Comparison of ENCODE assay signal across 8 mouse cellular contexts in the genomic region with DNA sequence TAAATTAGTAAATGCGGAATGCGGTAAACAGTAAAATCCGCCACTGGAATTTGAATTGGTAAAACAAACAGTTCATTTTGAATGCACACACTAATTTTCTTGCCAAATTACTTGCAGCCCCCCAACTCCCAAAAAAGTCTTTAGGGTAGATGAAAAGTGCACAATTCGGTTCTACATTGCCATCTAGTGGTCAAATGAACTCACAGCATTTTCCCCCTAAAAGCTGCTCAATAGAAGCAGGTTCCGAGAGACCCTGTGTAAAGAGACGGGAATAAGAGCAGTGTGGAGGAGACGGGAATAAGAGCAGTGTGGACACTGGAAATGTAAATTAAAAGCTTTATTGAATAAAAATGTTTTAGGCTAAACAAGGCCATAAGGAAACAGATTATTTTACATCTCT. TPM values are rescaled to one million over a fixed set of nuclear protein-coding genes. Genes with fewer than 3 reads are reported as not detected.
DNase-seq lines count a peak whose midpoint lies in the region; ATAC-seq and TF ChIP-seq lines count a peak whose summit lies in the region.

No protein-coding gene starts in this region.

- no peak overlapping the region for H3K27ac ChIP-seq in heart, postnatal 0 days (ENCODE audit: low read depth)
- no peak overlapping the region for H3K27ac ChIP-seq in heart, embryonic 11.5 days (ENCODE audit: low read depth, low read length)
- H3K27ac ChIP-seq in neural tube, embryonic 11.5 days (ENCODE audit: low read depth, low read length), result no peak overlapping the region
- H3K27ac ChIP-seq in midbrain, embryonic 14.5 days (replicated peaks; ENCODE audit: low read depth, low read length), result no peak overlapping the region

- no peak overlapping the region for H3K4me2 ChIP-seq in heart, postnatal 0 days (ENCODE audit: low read depth, low read length)
- no peak overlapping the region for H3K4me2 ChIP-seq in heart, embryonic 11.5 days
- no peak overlapping the region for H3K4me2 ChIP-seq in neural tube, embryonic 11.5 days (ENCODE audit: low read depth)
- H3K4me2 ChIP-seq in midbrain, embryonic 14.5 days (ENCODE audit: low read length), result no peak overlapping the region

- no peak for DNase-seq in heart, postnatal 0 days (ENCODE audit: low spot score)
- peak; percentile 39 for DNase-seq in neural tube, embryonic 11.5 days (ENCODE audit: low spot score)
- no peak for DNase-seq in neural tube, embryonic 10.5 days (ENCODE audit: extremely low spot score, low spot score)
- peak; percentile 45 for DNase-seq in cerebellum, adult 8-10 months
- DNase-seq in midbrain, embryonic 14.5 days, result peak; percentile 88
- DNase-seq in frontal cortex, postnatal 25 days (ENCODE audit: low spot score in 2 of 2), result no peak
- no peak for DNase-seq in frontal cortex, postnatal 14 days (ENCODE audit: low spot score in 2 of 2)

- 33% methylated on average over 7 of the region's 7 CpGs for WGBS in heart, postnatal 0 days
- WGBS in heart, embryonic 11.5 days (ENCODE audit: insufficient replicate concordance), result 26% methylated on average over 7 of the region's 7 CpGs
- whole genome bisulfite sequencing in neural tube, embryonic 11.5 days, result 28% methylated on average over 7 of the region's 7 CpGs
- 24% methylated on average over 7 of the region's 7 CpGs for WGBS in midbrain, embryonic 14.5 days

- H3K4me3 ChIP-seq in heart, postnatal 0 days (ENCODE audit: low read depth, low read length), result no peak overlapping the region
- no peak overlapping the region for H3K4me3 ChIP-seq in heart, embryonic 11.5 days (ENCODE audit: low read depth, low read length)
- H3K4me3 ChIP-seq in neural tube, embryonic 11.5 days (ENCODE audit: low read depth, low read length), result no peak overlapping the region
- H3K4me3 ChIP-seq in midbrain, embryonic 14.5 days (replicated peaks; ENCODE audit: low read depth, low read length), result no peak overlapping the region

- no peak for ATAC-seq in heart, postnatal 0 days (ENCODE audit: insufficient read depth, low read depth)
- no peak for ATAC-seq in heart, embryonic 11.5 days (replicated peaks; ENCODE audit: insufficient number of reproducible peaks, low FRiP score, low TSS enrichment)
- no peak for ATAC-seq in neural tube, embryonic 11.5 days (ENCODE audit: insufficient read depth, low FRiP score, low TSS enrichment)
- ATAC-seq in midbrain, embryonic 14.5 days (ENCODE audit: low FRiP score, low TSS enrichment), result no peak

- no peaks in the 10 kb centered on the region for H3K9me3 ChIP-seq in heart, postnatal 0 days (replicated peaks; ENCODE audit: control insufficient read depth, low read length)
- H3K9me3 ChIP-seq in heart, embryonic 11.5 days (replicated peaks; ENCODE audit: control insufficient read depth, low read length), result no peaks in the 10 kb centered on the region
- no peaks in the 10 kb centered on the region for H3K9me3 ChIP-seq in neural tube, embryonic 11.5 days (ENCODE audit: control insufficient read depth, low read length)
- H3K9me3 ChIP-seq in midbrain, embryonic 14.5 days (ENCODE audit: control insufficient read depth, low read length), result no peaks in the 10 kb centered on the region

- H3K9ac ChIP-seq in heart, postnatal 0 days (replicated peaks; ENCODE audit: low read depth, low read length), result no peak overlapping the region
- H3K9ac ChIP-seq in heart, embryonic 11.5 days (ENCODE audit: low read depth, low read length), result no peak overlapping the region
- no peak overlapping the region for H3K9ac ChIP-seq in neural tube, embryonic 11.5 days (ENCODE audit: low read length)
- H3K9ac ChIP-seq in midbrain, embryonic 14.5 days (replicated peaks; ENCODE audit: low read length), result no peak overlapping the region

- no peaks in the 10 kb centered on the region for H3K27me3 ChIP-seq in heart, postnatal 0 days (ENCODE audit: control insufficient read depth, insufficient read depth, low read length)
- H3K27me3 ChIP-seq in heart, embryonic 11.5 days (ENCODE audit: control insufficient read depth, insufficient read depth, low read length), result no peaks in the 10 kb centered on the region
- no peaks in the 10 kb centered on the region for H3K27me3 ChIP-seq in neural tube, embryonic 11.5 days (ENCODE audit: control insufficient read depth, insufficient read depth, low read length)
- no peaks in the 10 kb centered on the region for H3K27me3 ChIP-seq in midbrain, embryonic 14.5 days (ENCODE audit: control insufficient read depth, insufficient read depth, low read length)

- peaks cover 36% of the 10 kb centered on the region for H3K36me3 ChIP-seq in heart, postnatal 0 days (replicated peaks; ENCODE audit: control insufficient read depth, insufficient read depth, low read length)
- peaks cover 15% of the 10 kb centered on the region for H3K36me3 ChIP-seq in heart, embryonic 11.5 days (ENCODE audit: control insufficient read depth, insufficient read depth, low read length)
- H3K36me3 ChIP-seq in neural tube, embryonic 11.5 days (ENCODE audit: control insufficient read depth, insufficient read depth, low read length), result 0 out of 2 replicates have a peak, but pooled peaks cover under 1% of the 10 kb centered on the region
- peaks cover 4% of the 10 kb centered on the region for H3K36me3 ChIP-seq in midbrain, embryonic 14.5 days (ENCODE audit: control insufficient read depth, insufficient read depth, low read length)

- TF ChIP-seq CTCF in heart, postnatal 0 days (IDR thresholded peaks at IDR 0.05; ENCODE audit: low read depth), result peak; percentile 81

- no peaks in the 10 kb centered on the region for H3K4me1 ChIP-seq in heart, postnatal 0 days (ENCODE audit: control insufficient read depth, insufficient read depth)
- H3K4me1 ChIP-seq in heart, embryonic 11.5 days (ENCODE audit: control insufficient read depth, insufficient read depth, low read length), result no peaks in the 10 kb centered on the region
- no peaks in the 10 kb centered on the region for H3K4me1 ChIP-seq in neural tube, embryonic 11.5 days (ENCODE audit: control insufficient read depth, insufficient read depth, low read length)
- no peaks in the 10 kb centered on the region for H3K4me1 ChIP-seq in midbrain, embryonic 14.5 days (ENCODE audit: control insufficient read depth, insufficient read depth, low read length)

- no peak for TF ChIP-seq EP300 in heart, postnatal 0 days (IDR thresholded peaks at IDR 0.05; ENCODE audit: low read depth)

RNA-seq across cellular contexts. Expression of a gene that starts 5.5 kb away (rescaled TPM):
- 51.6 and 58.7 TPM in 2 replicates for total RNA-seq in heart, postnatal 0 days (2014; rRNA removed; ENCODE audit: low replicate concordance)
- 37.4 and 38.9 TPM in 2 replicates for polyA plus RNA-seq in heart, postnatal 0 days (2015; fragmentation: Nextera tagmentation; extraction: Ambion mirVana)
- 52.7 and 56.1 TPM in 2 replicates for polyA plus RNA-seq in heart, embryonic 11.5 days (2014; fragmentation: Nextera tagmentation; extraction: Ambion mirVana)
- polyA plus RNA-seq in neural tube, embryonic 11.5 days (2014; fragmentation: Nextera tagmentation; extraction: Ambion mirVana), result 65.1 and 69.7 TPM in 2 replicates
- 70.9 and 74.5 TPM in 2 replicates for polyA plus RNA-seq in midbrain, embryonic 14.5 days (2014; fragmentation: Nextera tagmentation; extraction: Ambion mirVana)

RNA-seq across cellular contexts. Expression of a gene that starts 52.7 kb away (rescaled TPM):
- 94.2 and 195 TPM in 2 replicates for total RNA-seq in heart, postnatal 0 days (2014; rRNA removed; ENCODE audit: low replicate concordance)
- polyA plus RNA-seq in heart, postnatal 0 days (2015; fragmentation: Nextera tagmentation; extraction: Ambion mirVana), result 341 and 358 TPM in 2 replicates
- 176 and 187 TPM in 2 replicates for polyA plus RNA-seq in heart, embryonic 11.5 days (2014; fragmentation: Nextera tagmentation; extraction: Ambion mirVana)
- polyA plus RNA-seq in neural tube, embryonic 11.5 days (2014; fragmentation: Nextera tagmentation; extraction: Ambion mirVana), result 134 and 135 TPM in 2 replicates
- 168 and 206 TPM in 2 replicates for polyA plus RNA-seq in midbrain, embryonic 14.5 days (2014; fragmentation: Nextera tagmentation; extraction: Ambion mirVana)

Comparison
In these comparisons a context has a peak if more than half of its experiments do, and no peak if none do; other contexts are left out.
1. DNase-seq: peak in neural tube, embryonic 11.5 days (single experiment), cerebellum, adult 8-10 months (single experiment) and midbrain, embryonic 14.5 days (single experiment); none in heart, postnatal 0 days (single experiment), neural tube, embryonic 10.5 days (single experiment), frontal cortex, postnatal 25 days (0 of 2) and frontal cortex, postnatal 14 days (0 of 2).